12 mouse cellular contexts compared by ENCODE assay signal in the genomic region with DNA sequence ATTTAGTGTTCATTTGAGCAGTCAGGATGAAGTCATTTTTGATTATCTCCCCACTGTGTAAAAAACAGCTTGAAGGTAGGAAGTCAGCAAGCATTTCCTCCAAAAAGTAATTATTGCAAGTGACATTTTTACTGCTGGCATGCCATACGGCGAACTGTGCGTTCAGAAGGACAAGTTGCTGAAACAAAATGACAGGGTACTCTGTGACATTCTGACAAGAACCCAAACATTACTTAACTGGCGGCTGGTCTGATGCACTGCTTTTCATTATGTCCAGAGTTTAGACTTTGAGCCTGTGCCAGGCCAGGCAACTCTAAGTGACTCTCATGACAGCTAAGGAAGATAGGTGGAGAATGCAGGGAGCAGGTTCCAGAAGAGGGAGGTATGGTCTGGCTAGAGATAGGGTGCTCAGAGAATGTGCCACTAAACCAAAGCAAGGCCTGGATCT. TPM values are rescaled to one million over a fixed set of nuclear protein-coding genes. Genes with fewer than 3 reads are reported as not detected.
DNase-seq lines count a peak whose midpoint lies in the region; ATAC-seq and TF ChIP-seq lines count a peak whose summit lies in the region.
"Had no signal": no experiment of that assay in that cellular context is flagged by ENCODE, and none has a peak within 500 bp of the region (broad histone marks: within the 10 kb centered on the region; RNA-seq: fewer than 3 reads in every experiment).

No protein-coding gene starts in this region.

- WGBS in midbrain, embryonic 13.5 days = 83% methylated on average over 4 of the region's 4 CpGs
- WGBS in midbrain, embryonic 10.5 days = 94% methylated on average over 4 of the region's 4 CpGs
- WGBS in neural tube, embryonic 15.5 days = 44% methylated on average over 4 of the region's 4 CpGs

- H3K9ac ChIP-seq in midbrain, embryonic 13.5 days (replicated peaks) = no peak overlapping the region
- no peak overlapping the region for H3K9ac ChIP-seq in neural tube, embryonic 15.5 days (replicated peaks)

- H3K4me1 ChIP-seq in midbrain, embryonic 13.5 days (replicated peaks) = peaks cover 31% of the 10 kb centered on the region
- no peaks in the 10 kb centered on the region for H3K4me1 ChIP-seq in midbrain, embryonic 10.5 days
- H3K4me1 ChIP-seq in neural tube, embryonic 15.5 days = peaks cover 31% of the 10 kb centered on the region

- ATAC-seq in midbrain, embryonic 13.5 days = no peak
- no peak for ATAC-seq in neural tube, embryonic 15.5 days (ENCODE audit: low FRiP score)
- ATAC-seq: CD4-positive, CD25-positive, alpha-beta regulatory T cell, adult 4 months had no signal

- no peaks in the 10 kb centered on the region for H3K27me3 ChIP-seq in midbrain, embryonic 13.5 days
- no peaks in the 10 kb centered on the region for H3K27me3 ChIP-seq in midbrain, embryonic 10.5 days (ENCODE audit: low read depth, poor library complexity, severe bottlenecking)
- no peaks in the 10 kb centered on the region for H3K27me3 ChIP-seq in neural tube, embryonic 15.5 days (replicated peaks)

- H3K4me3 ChIP-seq in gastrocnemius, adult 2 months = no peak overlapping the region
- H3K4me3 ChIP-seq in midbrain, embryonic 13.5 days (replicated peaks) = no peak overlapping the region
- no peak overlapping the region for H3K4me3 ChIP-seq in midbrain, embryonic 10.5 days
- no peak overlapping the region for H3K4me3 ChIP-seq in neural tube, embryonic 15.5 days (replicated peaks)
- H3K4me3 ChIP-seq: heart, adult 2 months had no signal

- H3K36me3 ChIP-seq in midbrain, embryonic 13.5 days = peaks cover 34% of the 10 kb centered on the region
- peaks cover 93% of the 10 kb centered on the region for H3K36me3 ChIP-seq in midbrain, embryonic 10.5 days
- H3K36me3 ChIP-seq in neural tube, embryonic 15.5 days = peaks cover 7% of the 10 kb centered on the region; the same call in 1 of the 2 replicates

- H3K4me2 ChIP-seq in midbrain, embryonic 13.5 days (replicated peaks) = no peak overlapping the region
- H3K4me2 ChIP-seq in neural tube, embryonic 15.5 days = no peak overlapping the region

- TF ChIP-seq CTCF in gastrocnemius, adult 2 months (IDR thresholded peaks at IDR 0.05) = no peak

- DNase-seq in gastrocnemius, adult 2 months = no peak
- no peak for DNase-seq in gastrocnemius, adult 8-10 months (ENCODE audit: low spot score in 2 of 2)
- no peak for DNase-seq in midbrain, embryonic 10.5 days (ENCODE audit: low spot score)
- DNase-seq in heart, postnatal 10 days = peak; percentile 51 to 58
- DNase-seq in adrenal gland, adult 18-20 months (ENCODE audit: low spot score in 2 of 2) = no peak
- no peak for DNase-seq in thymus, postnatal 10 days (ENCODE audit: low spot score in 2 of 2)
- DNase-seq: right cerebral cortex, postnatal 14 days had no signal

- intact Hi-C loops in gastrocnemius, adult 2 months (cut with DNase I) = no loop called here
- intact Hi-C loops in heart, postnatal 10 days (cut with DNase I) = no loop called here

- H3K27ac ChIP-seq in gastrocnemius, adult 2 months = peak overlapping the region; percentile 28; the same call in 1 of the 2 replicates
- H3K27ac ChIP-seq in midbrain, embryonic 13.5 days = peak overlapping the region; percentile 73
- no peak overlapping the region for H3K27ac ChIP-seq in midbrain, embryonic 10.5 days (replicated peaks)
- H3K27ac ChIP-seq in neural tube, embryonic 15.5 days (replicated peaks) = peak overlapping the region; percentile 49; the same call in 1 of the 2 replicates
- H3K27ac ChIP-seq: heart, adult 2 months; stomach, postnatal 0 days had no signal

- no peaks in the 10 kb centered on the region for H3K9me3 ChIP-seq in midbrain, embryonic 13.5 days
- H3K9me3 ChIP-seq in midbrain, embryonic 10.5 days (replicated peaks) = no peaks in the 10 kb centered on the region
- H3K9me3 ChIP-seq in neural tube, embryonic 15.5 days (replicated peaks) = no peaks in the 10 kb centered on the region

RNA-seq across cellular contexts. Expression of gene Sh2b2, which starts 46.6 kb away (rescaled TPM):
- total RNA-seq in gastrocnemius, adult 2 months (2021) = 1 to 10 TPM; 2.4 to 3.0 TPM
- total RNA-seq in gastrocnemius, adult 8-10 months (2022) = 1 to 10 TPM; 2.1 to 2.8 (median 2.5) TPM
- polyA plus RNA-seq in midbrain, embryonic 13.5 days (2015; fragmentation: Nextera tagmentation; extraction: Ambion mirVana) = 20.3 and 25.6 TPM in 2 replicates
- polyA plus RNA-seq in midbrain, embryonic 10.5 days (2016; fragmentation: Nextera tagmentation; extraction: Ambion mirVana) = 13.2 and 13.7 TPM in 2 replicates
- 1 to 10 TPM; 2.0 to 3.3 TPM for total RNA-seq in heart, postnatal 10 days (2021)
- polyA plus RNA-seq in neural tube, embryonic 15.5 days (2015; fragmentation: Nextera tagmentation; extraction: Ambion mirVana) = 23.4 and 24.1 TPM in 2 replicates
- 10 to 100 TPM; 21.8 to 85.0 TPM for total RNA-seq in adrenal gland, adult 18-20 months (2021)

Comparison
In these comparisons a context has a peak if more than half of its experiments do, and no peak if none do; other contexts are left out.
1. DNase-seq: peak in heart, postnatal 10 days (2 of 2); none in gastrocnemius, adult 2 months (single experiment), gastrocnemius, adult 8-10 months (0 of 2), midbrain, embryonic 10.5 days (single experiment), adrenal gland, adult 18-20 months (0 of 2) and thymus, postnatal 10 days (0 of 2).
2. RNA of gene Sh2b2, which starts 46.6 kb away (total RNA-seq): 21.8 to 85.0 TPM in adrenal gland, adult 18-20 months; 2.0 to 3.3 TPM in heart, postnatal 10 days, 2.4 to 3.0 TPM in gastrocnemius, adult 2 months and 2.1 to 2.8 TPM in gastrocnemius, adult 8-10 months; every median in the first group is over 4 times any median in the second.